Mouse (Mus musculus) G1E (cell line): ENCODE measurements at regions not wholly inside any gene's neighbourhood (a gene's known extent, or its start where the extent isn't known, plus 50 kb on each side); places are given as distances from the start of the nearest gene placed in this dataset.

Experiments
- CTCF ChIP-seq: IDR thresholded peaks from 2 replicates; pipeline ENCODE4 v1.5.1; 2012; ENCODE audit warnings: low read depth, low read length, inconsistent platforms, mixed read lengths
- GATA1 ChIP-seq: IDR thresholded peaks from 2 replicates; pipeline ENCODE4 v1.6.1; 2012; ENCODE audit warnings: borderline replicate concordance, low read length, inconsistent platforms, mixed read lengths
- GATA2 ChIP-seq: IDR thresholded peaks from 2 replicates; pipeline ENCODE4 v1.6.1; 2012; ENCODE audit warnings: low read depth, low read length, inconsistent platforms, borderline replicate concordance
- POLR2AphosphoS5 ChIP-seq: IDR thresholded peaks from 2 replicates; pipeline ENCODE4 v1.6.1; 2012; ENCODE audit warnings: low read depth, low read length, inconsistent platforms; ENCODE audit not compliant: insufficient replicate concordance
- TAL1 ChIP-seq: conservative IDR thresholded peaks from 2 replicates; pipeline ENCODE4 v1.6.1; 2012; ENCODE audit warnings: low read depth, low read length, inconsistent platforms, mixed read lengths

DNA sequence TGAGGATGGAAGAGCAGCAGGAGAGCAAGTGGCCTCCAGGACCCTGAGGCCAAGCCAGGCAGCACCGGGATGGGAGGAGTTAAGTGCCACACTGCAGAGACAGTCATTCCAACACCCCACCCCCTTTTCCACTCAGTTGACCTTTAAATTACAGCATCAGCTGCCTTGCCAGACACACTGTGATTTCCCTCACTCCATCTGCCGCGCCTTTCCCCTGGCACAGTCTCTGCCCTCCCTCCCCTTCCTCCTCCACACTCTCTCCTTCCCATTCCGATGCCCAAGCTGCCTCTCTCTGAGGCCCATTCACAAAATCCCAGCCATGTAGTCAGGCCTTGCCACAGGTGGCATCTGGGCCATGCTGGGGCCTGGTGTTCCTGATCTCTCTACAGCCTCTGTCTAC lies 274.9 kb downstream of the Cyp26b1 start:
- no peak for TF ChIP-seq CTCF
- TF ChIP-seq POLR2AphosphoS5 = no peak
- TF ChIP-seq TAL1 = no peak
- TF ChIP-seq GATA1 = no peak
- no peak for TF ChIP-seq GATA2
